Mouse (Mus musculus) left cerebral cortex, adult 18-20 months (tissue): ENCODE results near the gene Ddx3x. TPM values are rescaled to one million over a fixed set of nuclear protein-coding genes. Genes with fewer than 3 reads are reported as not detected.
"Not testable (repeated sequence)": the region's sequence is repeated elsewhere in the genome, so short reads cannot be mapped to it uniquely, and the experiment has no call there.

Experiments used
- DNase-seq, 2 experiments: peaks; one replicate each; pipeline ENCODE4 v3.0.0; 2021 to 2022; ENCODE audit warnings: low spot score in 2 of 2, mixed read lengths in 1 of 2
- total RNA-seq, 2 experiments: library from RNA; stranded (reverse); gene quantifications; 2 replicates each; pipeline ENCODE4 v1.2.3; 2021

The Ddx3x gene
- total RNA-seq, 2 experiments from 2014 or later, result 158 to 206 TPM

- DNase-seq, result peak in 1 of 2 experiments; percentile 8
Observed at GRCm38 (mm10) chrX:13280037-13280408, 747 bp upstream of the Ddx3x start.

DNA sequence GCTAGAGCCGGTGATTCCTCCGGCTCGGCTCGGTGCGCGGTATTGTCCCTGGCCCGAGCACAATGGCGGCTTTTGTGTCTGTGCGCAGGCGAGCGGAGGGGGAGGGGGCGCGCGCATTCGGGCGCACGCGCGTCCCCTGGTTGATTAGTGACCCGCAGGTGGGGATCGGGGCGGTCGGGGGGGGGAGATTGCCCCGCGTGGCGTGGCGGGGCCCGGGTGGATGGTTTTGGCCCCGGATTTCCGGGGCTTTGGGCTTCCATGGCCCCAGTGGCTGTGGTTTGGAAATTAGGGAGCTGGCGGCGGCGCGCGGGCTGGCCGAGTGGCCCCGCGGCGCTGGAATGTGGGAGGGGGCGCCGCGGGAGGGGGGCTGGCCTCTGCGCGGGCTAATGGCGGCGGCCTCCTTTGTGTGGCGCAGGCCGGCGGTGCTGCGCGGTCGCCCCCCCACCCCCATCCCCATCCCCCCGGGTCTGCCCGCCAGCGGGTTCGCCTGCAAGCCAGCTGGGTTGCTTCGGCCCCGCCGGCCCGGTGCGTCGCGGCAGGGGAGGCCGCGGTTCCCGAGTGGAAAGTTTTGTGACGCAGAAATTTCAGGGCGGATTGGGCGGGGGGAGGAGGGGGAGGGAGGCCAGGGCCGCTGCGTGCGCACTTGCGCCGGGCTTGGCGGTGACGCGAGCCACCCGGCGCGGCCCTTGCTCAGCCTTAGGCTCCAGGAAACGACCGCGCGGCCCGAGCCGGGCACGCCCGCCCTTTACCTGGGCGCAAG lies 739 bp downstream of the Ddx3x start:
- peak; percentile 36 to 81 for DNase-seq

- no peak for DNase-seq
Observed at GRCm38 (mm10) chrX:13282089-13282850, 1.5 kb downstream of the Ddx3x start.

DNA sequence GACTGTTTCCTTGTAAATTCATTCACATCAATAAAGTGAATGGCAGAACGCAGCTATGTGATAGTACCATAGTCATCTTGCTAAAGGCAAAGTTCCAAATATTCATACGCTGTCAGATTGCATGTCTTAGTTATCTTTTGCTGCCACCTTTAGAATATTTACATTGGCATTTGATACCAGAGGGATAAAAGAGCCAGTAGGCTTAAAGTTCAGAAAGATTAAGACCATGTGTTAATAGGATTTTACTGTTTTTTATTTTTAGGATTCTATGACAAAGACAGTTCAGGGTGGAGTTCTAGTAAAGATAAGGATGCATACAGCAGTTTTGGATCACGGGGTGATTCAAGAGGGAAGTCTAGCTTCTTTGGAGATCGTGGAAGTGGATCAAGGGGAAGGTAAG lies 5.0 kb downstream of the Ddx3x start:
- DNase-seq, result no peak

DNA sequence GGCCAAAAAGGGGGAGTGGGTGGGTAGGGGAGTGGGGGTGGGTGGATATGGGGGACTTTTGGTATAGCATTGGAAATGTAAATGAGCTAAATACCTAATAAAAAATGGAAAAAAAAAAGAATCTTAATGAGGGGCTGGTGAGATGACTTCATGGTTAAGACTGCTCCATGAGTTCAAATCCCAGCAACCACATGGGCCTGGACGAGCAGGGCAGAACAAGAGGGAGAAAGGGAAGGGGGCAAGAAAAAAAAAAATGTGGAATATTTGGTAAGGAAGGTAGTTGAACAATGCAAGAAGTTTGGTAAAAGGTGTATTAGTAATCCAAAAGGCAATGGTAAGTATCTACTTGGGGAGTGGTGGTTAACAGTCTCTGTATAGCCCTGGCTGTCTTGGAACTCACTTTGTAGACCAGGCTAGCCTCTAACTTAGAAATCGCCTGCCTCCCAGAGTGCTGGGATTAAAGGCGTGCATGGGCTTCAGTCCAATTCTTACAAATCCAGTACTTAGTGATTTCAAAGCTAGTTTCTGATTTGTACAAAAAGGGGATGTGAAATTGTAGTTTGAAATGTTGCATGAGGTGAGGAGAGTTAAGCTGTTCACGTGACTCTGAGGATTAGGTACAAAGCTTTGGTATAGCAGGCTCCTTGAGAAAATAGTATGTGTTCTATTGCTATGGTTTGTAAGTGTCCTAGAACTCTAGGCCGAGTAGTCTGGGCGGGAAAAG lies 13.9 kb downstream of the Ddx3x start:
- DNase-seq, result no peak

DNA sequence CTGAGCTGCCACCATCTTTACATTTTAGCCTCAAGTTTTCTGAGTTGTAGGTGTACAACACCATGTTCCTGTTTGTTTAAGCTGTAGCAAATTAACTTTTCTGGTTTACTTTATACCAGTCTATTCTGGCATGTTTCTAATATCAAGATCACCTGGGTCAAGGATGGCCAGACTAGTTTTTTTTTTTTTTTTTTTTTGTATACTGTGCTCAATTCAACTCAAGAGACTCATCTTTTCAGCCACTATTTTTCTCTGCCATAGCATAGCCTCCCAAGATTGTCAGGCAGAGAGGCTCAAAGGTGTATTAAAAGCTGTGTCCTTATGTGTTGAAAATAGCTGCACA lies 14.4 kb downstream of the Ddx3x start:
- no peak for DNase-seq

DNA sequence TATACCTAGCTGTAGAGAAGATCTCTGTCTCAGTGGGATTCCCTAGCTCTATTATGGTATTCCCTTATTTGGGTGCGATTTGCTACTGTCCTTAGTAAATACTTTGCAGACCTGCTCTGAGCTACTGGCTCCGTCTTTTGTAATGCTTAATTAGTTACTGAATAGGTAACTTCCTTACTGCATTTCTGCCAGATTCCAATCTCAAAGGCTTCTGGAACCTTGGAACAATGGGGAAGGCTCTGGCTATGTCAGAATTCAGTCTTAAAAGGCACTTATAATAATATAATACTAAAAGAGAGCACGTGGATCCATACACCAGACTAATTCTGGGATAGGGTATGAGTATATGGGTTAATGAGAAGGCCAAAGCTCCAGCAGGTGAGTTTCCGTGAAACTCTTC lies 15.5 kb downstream of the Ddx3x start:
- not testable (repeated sequence) for DNase-seq

DNA sequence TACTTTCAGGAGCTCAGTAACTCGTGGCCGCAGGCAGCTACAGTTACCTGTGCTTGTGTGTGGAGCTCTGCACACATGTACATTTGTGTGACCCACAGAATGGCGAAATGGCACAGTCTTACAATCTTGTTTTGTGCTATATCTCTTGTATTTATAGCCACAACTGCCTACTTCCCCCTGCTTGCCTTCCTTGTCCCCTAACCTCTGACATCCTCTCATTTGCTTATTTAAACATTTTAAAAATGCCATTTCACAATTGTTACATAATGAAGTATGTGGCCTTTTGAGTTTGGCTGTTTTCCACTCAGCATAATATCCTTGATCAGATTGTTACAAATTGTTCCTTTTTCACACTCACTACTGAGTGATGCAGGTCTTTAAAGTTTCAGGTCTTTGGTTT lies 25.4 kb downstream of the Ddx3x start:
- DNase-seq, result no peak

- DNase-seq, result no peak
Observed at GRCm38 (mm10) chrX:13311396-13311795, 30.6 kb downstream of the Ddx3x start.

DNA sequence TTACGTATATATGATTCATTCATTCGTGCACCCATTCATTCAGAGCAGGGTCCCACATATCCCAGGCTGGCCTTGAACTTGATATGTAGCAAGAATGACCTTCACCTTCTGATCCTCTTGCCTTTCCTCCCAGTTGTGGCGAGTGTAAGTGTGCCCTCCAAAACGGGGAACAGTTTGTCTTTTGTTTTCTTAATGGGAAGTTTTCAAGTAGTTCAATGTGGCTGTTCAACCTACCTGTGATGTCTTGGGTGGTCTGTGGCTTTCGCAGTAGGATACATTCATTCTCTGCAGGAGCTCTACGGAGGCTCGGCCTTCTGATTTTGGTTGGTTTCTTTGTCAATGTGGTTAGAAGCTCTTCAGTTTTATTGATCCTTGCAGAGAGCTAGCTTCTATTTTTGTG lies 48.8 kb downstream of the Ddx3x start:
- no peak for DNase-seq

Other genes with a start within 250 kb of the Ddx3x start
- 100 to 1,000 TPM; 233 to 252 TPM for gene Usp9x, start 209.5 kb upstream of the Ddx3x start, total RNA-seq
- gene Nyx, start 185.1 kb downstream of the Ddx3x start, total RNA-seq, result under 1 TPM; 0.30 to 0.49 TPM